Mouse (Mus musculus) hindlimb bud, embryonic 11.5 days (tissue): Measurements from ENCODE around the gene Nicn1.
"Not testable (repeated sequence)": the region's sequence is repeated elsewhere in the genome, so short reads cannot be mapped to it uniquely, and the experiment has no call there.

Source experiments
- DNase-seq: peaks from one replicate; pipeline ENCODE4 v3.0.0-alpha.2; 2012; ENCODE audit warnings: low read depth, low spot score; ENCODE audit errors: extremely low spot score

Gene Nicn1

DNA sequence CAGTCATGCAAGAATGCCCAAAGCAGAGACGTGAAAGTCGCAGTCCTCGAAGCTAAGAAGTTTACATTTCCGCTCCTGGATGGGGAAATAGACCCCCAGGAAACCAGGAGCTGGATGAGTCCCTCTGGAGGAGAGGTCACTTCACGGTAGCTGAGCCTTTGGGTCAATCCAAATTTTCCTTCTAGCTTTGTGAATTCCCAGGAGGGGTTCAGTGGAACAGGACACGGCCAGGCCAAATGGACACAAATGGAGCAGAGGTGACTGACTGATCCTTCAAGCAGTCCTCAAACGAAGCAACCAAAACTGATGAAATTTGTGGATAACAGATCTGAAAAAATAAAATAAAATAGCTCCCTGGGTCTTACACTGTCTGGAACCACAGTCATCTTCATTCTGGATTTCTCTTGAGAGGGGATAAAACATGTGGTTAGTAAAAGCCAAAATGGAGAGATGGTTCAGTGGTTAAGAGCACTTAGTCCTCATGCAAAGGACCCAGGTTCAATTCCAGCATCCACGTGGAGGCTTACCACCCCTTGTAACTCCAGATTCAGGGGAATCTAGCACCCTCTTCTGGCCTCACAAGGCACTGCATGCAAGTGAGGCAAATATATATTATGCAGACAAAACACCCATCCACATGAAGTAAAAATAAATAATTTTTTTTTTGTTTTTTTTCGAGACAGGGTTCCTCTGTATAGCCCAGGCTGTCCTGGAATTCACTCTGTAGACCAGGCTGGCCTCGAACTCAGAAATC lies 11.4 kb upstream of the Nicn1 start:
- DNase-seq, result no peak

DNA sequence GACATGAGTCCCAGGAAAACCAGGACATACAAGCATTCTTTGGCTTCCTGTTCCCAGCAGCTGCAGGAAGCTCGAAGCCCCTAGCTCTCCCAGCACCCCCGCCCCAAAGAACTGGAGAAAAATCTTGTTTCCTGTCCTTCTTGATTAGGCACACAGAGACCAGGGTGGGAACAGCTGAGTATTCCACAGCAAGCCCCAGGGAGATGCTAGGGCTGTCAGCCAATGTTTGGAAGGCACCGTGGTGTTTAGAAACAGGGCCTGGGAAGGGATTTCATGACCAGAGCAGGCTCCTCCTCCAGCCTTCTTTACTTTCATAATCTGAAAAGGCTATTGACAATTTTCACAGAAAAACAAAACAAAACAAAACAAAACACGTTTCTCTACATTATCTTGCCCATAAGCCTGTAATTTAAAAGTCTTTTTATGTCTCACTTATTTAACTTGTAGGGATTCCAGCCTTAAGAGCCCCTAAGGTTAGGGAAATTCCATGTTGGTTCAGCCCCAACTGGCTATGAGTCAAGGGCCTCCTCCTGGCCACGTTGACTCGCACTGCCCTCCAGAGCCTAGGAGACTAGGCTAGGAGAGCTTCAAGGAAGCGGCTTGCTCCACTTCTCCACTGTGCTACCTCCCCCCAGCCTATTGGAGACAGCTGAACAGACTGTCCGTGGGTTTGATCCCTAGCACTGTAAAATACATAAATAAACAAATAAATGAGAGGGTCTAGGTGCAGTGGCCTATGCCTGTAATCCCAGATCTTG lies 10.0 kb upstream of the Nicn1 start:
- DNase-seq, result no peak

GRCm38 (mm10) chr9:108284410-108284809 lies 5.8 kb upstream of the Nicn1 start:
- DNase-seq, result no peak

DNA sequence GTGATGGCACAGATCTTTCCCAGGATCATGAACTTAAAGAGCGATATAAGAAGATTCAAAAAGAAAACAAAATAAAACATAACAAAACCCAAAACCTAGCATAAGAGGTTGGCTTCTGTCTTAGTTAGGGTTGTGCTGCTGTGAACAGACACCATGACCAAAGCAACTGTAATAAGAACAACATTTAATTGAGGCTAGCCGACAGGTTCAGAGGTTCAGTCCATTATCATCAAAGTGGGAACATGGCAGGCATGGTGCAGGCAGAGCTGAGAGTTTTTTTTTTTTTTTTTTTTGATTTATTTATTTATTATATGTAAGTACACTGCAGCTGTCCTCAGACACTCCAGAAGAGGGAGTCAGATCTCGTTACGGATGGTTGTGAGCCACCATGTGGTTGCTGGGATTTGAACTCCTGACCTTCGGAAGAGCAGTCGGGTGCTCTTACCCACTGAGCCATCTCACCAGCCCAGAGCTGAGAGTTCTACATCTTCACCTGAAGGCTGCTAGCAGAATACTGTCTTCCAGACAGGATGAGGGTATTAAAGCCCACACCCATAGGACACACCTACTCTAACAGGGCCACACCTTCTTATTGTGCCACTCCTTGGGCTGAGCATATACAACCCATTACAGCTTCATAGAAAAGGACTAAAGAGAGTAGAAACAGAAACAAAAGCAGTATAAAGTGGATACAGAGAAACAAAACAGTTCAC lies 2.5 kb upstream of the Nicn1 start:
- not testable (repeated sequence) for DNase-seq

DNA sequence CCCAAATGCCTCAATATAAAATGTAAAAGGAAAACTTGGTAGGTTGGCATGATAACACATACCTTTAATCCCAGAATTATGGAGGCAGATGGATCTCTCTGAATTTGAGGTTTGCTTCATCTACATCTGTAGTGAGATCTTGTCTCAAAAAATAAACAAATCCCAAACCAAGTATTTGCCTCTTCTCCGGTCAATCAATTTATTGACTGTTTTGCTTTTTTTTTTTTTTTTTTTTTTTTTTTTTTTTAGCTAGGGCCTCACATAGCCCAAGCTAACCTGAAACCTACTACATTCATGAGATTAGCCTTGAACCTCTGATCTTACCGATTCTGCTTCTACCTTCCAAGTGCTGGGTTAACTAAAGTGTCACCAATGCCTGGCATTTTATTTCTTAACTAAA lies 882 bp upstream of the Nicn1 start:
- no peak for DNase-seq

GRCm38 (mm10) chr9:108290773-108291172 lies 544 bp downstream of the Nicn1 start:
- DNase-seq, result no peak

DNA sequence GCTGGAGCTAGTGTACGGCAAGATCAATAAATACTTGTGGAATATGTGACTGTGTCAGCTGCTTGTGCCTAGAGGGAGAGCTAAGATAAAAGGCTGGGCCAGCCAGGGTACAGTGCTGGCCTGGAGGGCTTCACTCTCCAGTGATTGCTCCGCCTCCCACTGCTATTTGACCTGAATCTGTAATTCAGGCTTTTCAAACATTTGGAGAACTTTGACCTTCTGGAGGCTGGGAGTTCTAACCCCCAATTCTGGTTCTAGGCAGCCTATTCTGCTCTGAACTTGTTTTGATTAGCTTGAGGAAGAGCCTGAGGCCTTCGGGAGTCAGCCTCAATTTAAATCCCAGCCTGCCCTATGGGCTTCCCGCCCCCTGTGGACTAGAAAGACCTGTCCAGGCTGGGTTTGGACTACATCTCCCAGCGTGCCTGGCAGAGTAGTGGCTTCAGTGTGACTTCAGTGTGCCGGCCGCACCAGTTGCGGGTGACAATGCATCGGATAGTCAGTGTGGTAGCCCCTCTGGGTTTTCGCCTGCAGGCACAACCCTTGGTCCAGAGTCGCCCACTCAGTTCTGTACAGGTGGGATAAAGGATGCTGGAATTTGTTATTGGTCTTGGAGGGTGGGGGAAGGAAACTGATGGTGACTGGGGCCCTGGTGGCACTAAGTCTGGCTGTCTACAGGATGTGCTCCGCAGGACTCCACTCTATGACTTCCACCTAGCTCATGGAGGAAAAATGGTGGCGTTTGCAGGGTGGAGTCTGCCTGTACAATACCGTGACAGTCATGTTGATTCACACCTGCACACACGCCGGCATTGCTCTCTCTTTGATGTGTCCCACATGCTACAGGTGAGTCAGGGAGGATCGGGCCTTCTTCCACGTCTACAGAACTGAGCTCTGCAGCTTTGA lies 6.5 kb downstream of the Nicn1 start, which contains the start of gene Amt:
Gene Amt (plus strand): TSS at position 401 of the 903 bp plus-strand sequence.
- no peak for DNase-seq

DNA sequence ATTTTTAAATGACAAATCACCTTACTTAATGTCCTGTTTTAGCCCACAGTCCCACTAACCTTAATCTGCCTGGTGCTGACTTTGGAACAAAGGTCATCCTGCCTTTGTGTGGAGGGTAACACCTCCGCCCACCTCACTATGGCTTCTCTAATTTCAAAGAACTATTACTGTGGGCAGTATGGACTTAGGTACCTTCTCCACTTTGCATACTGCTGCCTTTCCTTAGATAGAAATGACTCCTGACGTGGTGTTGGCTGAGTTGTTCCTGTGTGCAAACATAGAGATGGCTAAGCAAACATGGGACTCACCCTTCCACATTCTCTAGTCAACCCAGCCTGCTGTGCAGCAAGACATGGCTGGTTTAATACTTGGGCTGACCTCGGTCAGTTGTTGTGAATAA lies 11.6 kb downstream of the Nicn1 start:
- DNase-seq, result no peak

DNA sequence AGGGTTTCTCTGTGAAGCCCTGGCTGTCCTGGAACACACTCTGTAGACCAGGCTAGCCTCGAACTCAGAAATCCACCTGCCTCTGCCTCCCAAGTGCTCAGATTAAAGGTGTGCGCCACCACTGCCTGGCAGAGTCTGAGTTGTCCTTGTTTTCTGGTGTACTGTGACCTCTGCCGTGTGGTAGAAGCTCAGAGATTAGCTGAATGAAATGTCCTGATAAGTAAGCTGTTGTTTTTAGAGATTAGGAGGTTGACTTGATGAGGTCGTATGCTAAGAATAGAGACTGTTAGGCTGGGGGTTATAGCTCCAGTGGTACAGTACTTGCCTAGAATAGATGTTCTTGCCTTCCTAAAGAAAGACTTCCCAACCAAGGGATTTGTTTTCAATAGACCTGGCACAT lies 14.5 kb downstream of the Nicn1 start:
- no peak for DNase-seq

- DNase-seq, result no peak
These were observed 14.9 kb downstream of the Nicn1 start for GRCm38 (mm10) chr9:108305170-108305569.

DNA sequence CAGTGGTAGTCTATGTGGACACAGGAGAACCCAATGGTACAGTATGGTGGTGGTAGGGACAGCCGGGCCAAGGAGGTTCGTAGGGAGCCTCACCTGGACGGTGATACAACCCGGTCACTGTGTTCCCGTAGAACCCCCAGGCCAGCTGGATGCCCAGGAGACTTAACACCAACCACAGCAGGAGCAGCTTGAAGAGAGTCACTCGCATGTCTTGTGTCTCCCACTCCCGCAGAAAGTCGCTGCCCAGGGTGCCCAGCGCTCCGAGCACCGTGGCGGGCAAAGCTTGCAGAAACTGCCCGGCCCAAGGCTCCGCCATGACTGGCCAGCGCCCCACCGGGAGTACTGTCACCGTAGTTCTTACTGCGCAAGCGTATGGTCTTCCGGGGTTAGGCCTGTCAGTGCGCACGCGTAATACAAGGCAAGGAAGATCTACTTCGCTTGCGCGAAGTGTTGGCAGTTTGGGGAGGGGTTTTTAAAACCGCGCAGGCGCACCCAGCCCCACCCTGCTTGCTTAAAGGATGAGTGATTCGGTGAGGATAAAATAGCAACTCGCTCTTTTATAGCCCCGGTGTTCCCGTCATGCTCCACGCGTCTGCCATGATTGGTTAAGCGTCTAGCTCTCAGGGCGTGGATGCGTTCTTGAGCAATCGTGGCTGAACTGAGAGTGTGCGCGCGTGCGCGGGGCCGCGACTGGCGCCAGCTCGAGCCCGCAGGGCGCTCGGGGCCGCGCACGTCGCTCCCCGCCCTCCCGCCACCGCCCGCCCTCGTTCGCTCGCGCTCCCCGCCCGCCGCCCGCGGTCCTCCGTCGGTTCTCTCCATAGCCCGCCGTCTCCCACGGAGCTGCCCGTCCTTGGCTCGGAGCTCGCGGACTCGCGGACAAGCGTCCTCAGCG lies 15.6 kb downstream of the Nicn1 start, which contains the start of the genes Rhoa and Tcta:
Gene Rhoa (plus strand): TSS at position 501 of the 892 bp plus-strand sequence.
Gene Tcta (minus strand): TSS at position 532 of the 892 bp plus-strand sequence.
- DNase-seq, result peak; percentile 99

DNA sequence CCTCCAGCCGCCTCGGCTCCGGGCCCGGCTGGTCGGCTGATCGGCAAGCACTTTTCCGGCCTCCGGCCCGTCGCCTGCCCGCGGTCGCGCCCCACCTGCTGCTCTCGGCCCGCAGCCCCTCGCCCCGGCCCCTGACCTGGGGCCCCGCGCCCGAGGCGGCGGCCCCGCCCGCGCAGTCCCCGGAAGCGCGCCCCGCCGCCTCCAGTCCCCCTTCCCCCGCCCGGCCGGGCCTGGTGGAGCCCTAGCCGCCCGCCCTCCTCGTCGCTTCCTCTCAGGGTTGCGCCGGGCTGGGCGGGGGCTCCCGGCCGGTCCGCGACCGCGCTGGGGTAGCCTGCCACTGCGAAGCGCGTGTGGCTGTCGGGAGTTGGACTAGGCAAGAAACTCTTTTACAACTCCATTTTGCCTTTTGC lies 16.3 kb downstream of the Nicn1 start:
- DNase-seq, result no peak

DNA sequence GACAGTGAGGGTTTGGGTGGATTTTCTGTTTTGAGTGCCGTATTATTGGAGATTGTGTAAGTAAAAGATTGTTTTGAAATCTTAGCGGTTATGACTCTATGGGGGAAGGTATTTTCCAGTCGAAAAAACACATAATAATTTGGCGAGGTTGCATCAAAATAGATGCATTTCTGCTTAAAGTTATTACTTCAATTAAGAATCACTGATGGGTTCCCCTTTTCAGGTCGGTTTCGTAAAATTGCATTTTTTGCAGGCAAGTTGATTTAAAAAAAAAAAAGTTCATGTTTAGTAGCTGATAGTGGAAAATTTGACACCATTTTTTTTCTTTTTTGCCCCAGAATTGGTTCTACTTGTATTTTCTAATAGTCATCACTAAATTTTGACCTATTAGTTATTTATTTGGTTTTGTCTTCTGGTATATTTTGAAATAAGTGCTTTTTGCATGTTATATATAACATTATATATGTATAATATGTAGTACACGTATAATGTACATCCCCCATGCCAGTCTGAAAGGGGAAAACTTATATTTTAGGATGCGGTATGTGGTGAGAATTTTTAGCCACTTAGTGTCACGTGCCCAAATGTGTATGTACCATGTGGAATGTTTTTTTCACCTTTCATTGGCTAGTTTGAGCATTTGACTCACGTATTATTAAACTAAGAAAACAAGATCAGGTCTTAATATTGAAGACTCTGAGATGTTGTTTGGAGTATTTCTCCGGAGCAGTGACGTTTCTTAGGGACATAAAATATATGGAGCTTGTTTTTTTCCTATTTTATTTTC lies 17.0 kb downstream of the Nicn1 start:
- no peak for DNase-seq

- no peak for DNase-seq
These were observed 17.9 kb downstream of the Nicn1 start for GRCm38 (mm10) chr9:108308141-108308540.

GRCm38 (mm10) chr9:108317572-108317971 lies 27.3 kb downstream of the Nicn1 start:
- no peak for DNase-seq

DNA sequence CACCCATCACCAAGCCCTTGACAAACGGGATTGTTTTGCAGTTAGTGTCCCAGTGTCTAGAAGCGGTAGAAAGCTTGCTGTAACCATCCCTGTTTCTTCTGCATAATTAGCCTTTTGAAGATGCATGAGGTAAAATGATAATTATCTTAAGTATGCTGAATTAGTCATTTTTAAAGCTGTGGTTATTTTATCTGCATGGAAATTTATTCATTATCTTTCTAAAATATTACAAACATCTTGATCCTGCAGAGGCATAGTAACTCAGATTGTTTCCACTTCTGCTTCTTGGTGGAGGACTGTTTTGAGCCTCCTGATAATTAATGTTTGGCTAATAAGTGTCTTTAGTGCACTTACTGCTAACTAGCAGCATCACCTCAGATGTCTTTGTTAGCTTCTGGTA lies 28.2 kb downstream of the Nicn1 start:
- DNase-seq, result no peak

GRCm38 (mm10) chr9:108322054-108322453 lies 31.8 kb downstream of the Nicn1 start:
- DNase-seq, result not testable (repeated sequence)

- DNase-seq, result no peak
These were observed 34.6 kb downstream of the Nicn1 start for GRCm38 (mm10) chr9:108324784-108325183.

- DNase-seq, result no peak
These were observed 35.6 kb downstream of the Nicn1 start for GRCm38 (mm10) chr9:108325811-108326210.
